Mouse (Mus musculus): Measurements from ENCODE around the gene Olfr1467. TPM values are rescaled to one million over a fixed set of nuclear protein-coding genes. Genes with fewer than 3 reads are reported as not detected.

Olfr1467 gene
- not detected in 2 replicates for polyA plus RNA-seq (2014; fragmentation: Nextera tagmentation; extraction: Ambion mirVana)

- Histone ChIP-seq H3K4me1 (ENCODE audit: control insufficient read depth, insufficient read depth, low read length) (no peaks in the 10 kb centered on the region), H3K4me2 (no peak within 1 kb of the TSS), H3K4me3 (ENCODE audit: low read depth, low read length) (no peak within 1 kb of the TSS), H3K9me3 (replicated peaks; ENCODE audit: control insufficient read depth, low read length) (peaks cover 3% of the 10 kb centered on the region; the same call in 1 of the 2 replicates), H3K27ac (ENCODE audit: low read depth, low read length) (no peak within 1 kb of the TSS), H3K9ac (ENCODE audit: low read depth, low read length) (no peak within 1 kb of the TSS), H3K27me3 (ENCODE audit: control insufficient read depth, insufficient read depth, low read length) (no peaks in the 10 kb centered on the region), H3K36me3 (ENCODE audit: control insufficient read depth, insufficient read depth, low read length) (no peaks in the 10 kb centered on the region)
- WGBS (ENCODE audit: insufficient replicate concordance), result 71% methylated on average over 2 of the region's 2 CpGs
- ATAC-seq (replicated peaks; ENCODE audit: insufficient number of reproducible peaks, low FRiP score, low TSS enrichment), result no peak
Observed at GRCm38 (mm10) chr19:13361936-13362335, at the start of gene Olfr1467. TSS of gene Olfr1467 (plus strand) at chr19:13362236.

GRCm38 (mm10) chr19:13315441-13315840 lies 46.6 kb upstream of the Olfr1467 start, which contains the start of gene Olfr1465:
TSS of gene Olfr1465 (minus strand) at chr19:13315541.
- Histone ChIP-seq H3K9ac (ENCODE audit: low read depth, low read length) (no peak within 1 kb of the TSS), H3K4me1 (ENCODE audit: control insufficient read depth, insufficient read depth, low read length) (no peaks in the 10 kb centered on the region), H3K4me3 (ENCODE audit: low read depth, low read length) (no peak within 1 kb of the TSS), H3K4me2 (no peak within 1 kb of the TSS), H3K27ac (ENCODE audit: low read depth, low read length) (no peak within 1 kb of the TSS), H3K27me3 (ENCODE audit: control insufficient read depth, insufficient read depth, low read length) (no peaks in the 10 kb centered on the region), H3K36me3 (ENCODE audit: control insufficient read depth, insufficient read depth, low read length) (no peaks in the 10 kb centered on the region), H3K9me3 (replicated peaks; ENCODE audit: control insufficient read depth, low read length) (0 out of 2 replicates have a peak, but pooled peaks cover 3% of the 10 kb centered on the region)
- ATAC-seq (replicated peaks; ENCODE audit: insufficient number of reproducible peaks, low FRiP score, low TSS enrichment), result no peak

DNA sequence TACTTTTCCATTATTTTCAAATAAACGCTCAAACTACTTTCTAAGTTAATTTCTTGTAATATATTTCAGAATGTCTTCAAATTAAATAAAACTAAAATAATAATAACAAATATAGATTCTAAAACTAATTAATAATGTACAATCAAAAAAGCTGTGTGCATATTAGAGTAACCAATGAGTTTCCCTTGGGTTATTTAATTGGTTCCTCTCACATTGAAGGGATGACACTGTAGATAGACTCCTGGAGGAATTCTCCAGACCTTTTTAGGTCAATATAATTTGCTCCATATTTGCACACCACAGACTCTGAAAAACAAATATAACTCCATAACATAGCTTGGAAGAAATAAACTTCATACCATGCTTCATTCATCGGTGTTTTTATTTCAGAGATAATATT lies 23.5 kb upstream of the Olfr1467 start, which contains the start of gene Olfr1466:
Gene Olfr1466 (plus strand): TSS at position 301 of the 400 bp plus-strand sequence.
- WGBS (ENCODE audit: insufficient replicate concordance), result 88% methylated on average over 2 of the region's 2 CpGs
- H3K9ac ChIP-seq (ENCODE audit: low read depth, low read length), result no peak within 1 kb of the TSS
- no peaks in the 10 kb centered on the region for H3K27me3 ChIP-seq (ENCODE audit: control insufficient read depth, insufficient read depth, low read length)
- 0 out of 2 replicates have a peak, but pooled peaks cover 3% of the 10 kb centered on the region for H3K9me3 ChIP-seq (replicated peaks; ENCODE audit: control insufficient read depth, low read length)
- ATAC-seq (replicated peaks; ENCODE audit: insufficient number of reproducible peaks, low FRiP score, low TSS enrichment), result no peak
- no peak within 1 kb of the TSS for H3K4me3 ChIP-seq (ENCODE audit: low read depth, low read length)
- no peak within 1 kb of the TSS for H3K27ac ChIP-seq (ENCODE audit: low read depth, low read length)
- H3K4me1 ChIP-seq (ENCODE audit: control insufficient read depth, insufficient read depth, low read length), result no peaks in the 10 kb centered on the region
- no peaks in the 10 kb centered on the region for H3K36me3 ChIP-seq (ENCODE audit: control insufficient read depth, insufficient read depth, low read length)
- no peak within 1 kb of the TSS for H3K4me2 ChIP-seq

DNA sequence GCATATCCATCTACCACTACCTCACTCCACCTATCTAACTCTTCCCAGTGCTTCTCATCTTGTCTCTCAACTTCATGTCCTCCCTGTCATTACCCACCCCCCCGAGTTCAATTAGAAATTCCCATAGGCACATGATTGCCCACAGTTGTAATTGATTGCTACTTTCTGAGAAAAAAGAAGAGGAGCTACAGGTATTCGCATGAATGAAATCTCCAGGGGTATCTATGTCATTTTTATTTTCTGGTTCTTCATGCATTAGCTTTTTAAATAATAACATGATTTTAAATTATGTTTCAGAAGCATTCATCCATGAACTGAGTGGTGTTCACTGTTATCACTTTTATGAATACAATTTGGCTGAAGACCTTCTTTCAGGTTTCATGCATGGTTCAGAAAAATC lies 45.5 kb downstream of the Olfr1467 start, which contains the start of gene Olfr1469:
Gene Olfr1469 (plus strand): TSS at position 301 of the 400 bp plus-strand sequence.
- WGBS (ENCODE audit: insufficient replicate concordance), result 65% methylated on average over 2 of the region's 2 CpGs
- no peaks in the 10 kb centered on the region for H3K4me1 ChIP-seq (ENCODE audit: control insufficient read depth, insufficient read depth, low read length)

More for the DNA sequence above, 45.5 kb downstream of the Olfr1467 start, which contains the start of gene Olfr1469:
- Histone ChIP-seq H3K36me3 (ENCODE audit: control insufficient read depth, insufficient read depth, low read length) (no peaks in the 10 kb centered on the region), H3K27ac (ENCODE audit: low read depth, low read length) (no peak within 1 kb of the TSS), H3K4me3 (ENCODE audit: low read depth, low read length) (no peak within 1 kb of the TSS), H3K27me3 (ENCODE audit: control insufficient read depth, insufficient read depth, low read length) (no peaks in the 10 kb centered on the region), H3K9ac (ENCODE audit: low read depth, low read length) (no peak within 1 kb of the TSS), H3K9me3 (replicated peaks; ENCODE audit: control insufficient read depth, low read length) (0 out of 2 replicates have a peak, but pooled peaks cover 2% of the 10 kb centered on the region), H3K4me2 (no peak within 1 kb of the TSS)
- no peak for ATAC-seq (replicated peaks; ENCODE audit: insufficient number of reproducible peaks, low FRiP score, low TSS enrichment)

Other genes with a start within 250 kb of the Olfr1467 start
- gene Olfr1459, start 212.7 kb upstream of the Olfr1467 start, polyA plus RNA-seq (2014; fragmentation: Nextera tagmentation; extraction: Ambion mirVana), result 0.01 TPM in 1 of 2 replicates, not detected in the other
- not detected in 2 replicates for gene Olfr1461, start 199.2 kb upstream of the Olfr1467 start, polyA plus RNA-seq (2014; fragmentation: Nextera tagmentation; extraction: Ambion mirVana)
- gene Olfr1462, start 176.5 kb upstream of the Olfr1467 start, polyA plus RNA-seq (2014; fragmentation: Nextera tagmentation; extraction: Ambion mirVana), result not detected in 2 replicates
- gene Olfr1463, start 130.9 kb upstream of the Olfr1467 start, polyA plus RNA-seq (2014; fragmentation: Nextera tagmentation; extraction: Ambion mirVana), result not detected in 2 replicates
- gene Olfr1465, start 46.7 kb upstream of the Olfr1467 start, polyA plus RNA-seq (2014; fragmentation: Nextera tagmentation; extraction: Ambion mirVana), result not detected in 2 replicates
- gene Olfr1466, start 23.4 kb upstream of the Olfr1467 start, polyA plus RNA-seq (2014; fragmentation: Nextera tagmentation; extraction: Ambion mirVana), result not detected in 2 replicates
- gene Olfr1469, start 45.6 kb downstream of the Olfr1467 start, polyA plus RNA-seq (2014; fragmentation: Nextera tagmentation; extraction: Ambion mirVana), result not detected in 2 replicates
- gene Olfr1471, start 81.2 kb downstream of the Olfr1467 start, polyA plus RNA-seq (2014; fragmentation: Nextera tagmentation; extraction: Ambion mirVana), result not detected in 2 replicates
- gene Olfr1472, start 93.8 kb downstream of the Olfr1467 start, polyA plus RNA-seq (2014; fragmentation: Nextera tagmentation; extraction: Ambion mirVana), result not detected in 2 replicates
- gene Olfr1474, start 107.3 kb downstream of the Olfr1467 start, polyA plus RNA-seq (2014; fragmentation: Nextera tagmentation; extraction: Ambion mirVana), result not detected in 2 replicates
- not detected in 2 replicates for gene Olfr1475, start 118.0 kb downstream of the Olfr1467 start, polyA plus RNA-seq (2014; fragmentation: Nextera tagmentation; extraction: Ambion mirVana)
- gene Olfr1477, start 138.3 kb downstream of the Olfr1467 start, polyA plus RNA-seq (2014; fragmentation: Nextera tagmentation; extraction: Ambion mirVana), result not detected in 2 replicates
- not detected in 2 replicates for gene Olfr1480, start 165.7 kb downstream of the Olfr1467 start, polyA plus RNA-seq (2014; fragmentation: Nextera tagmentation; extraction: Ambion mirVana)
- gene Olfr1484, start 221.3 kb downstream of the Olfr1467 start, polyA plus RNA-seq (2014; fragmentation: Nextera tagmentation; extraction: Ambion mirVana), result not detected in 2 replicates